13 mouse cellular contexts compared by ENCODE assay signal in genomic region chr5:106710611-106711010, GRCm38 (mm10). TPM values are rescaled to one million over a fixed set of nuclear protein-coding genes. Genes with fewer than 3 reads are reported as not detected.
A peak's percentile ranks its signal among the peaks of the same experiment; 100 is the strongest.
DNase-seq lines count a peak whose midpoint lies in the region; ATAC-seq and TF ChIP-seq lines count a peak whose summit lies in the region.
"Had no signal": no experiment of that assay in that cellular context is flagged by ENCODE, and none has a peak within 500 bp of the region (broad histone marks: within the 10 kb centered on the region; RNA-seq: fewer than 3 reads in every experiment).

No protein-coding gene starts in this region.

- ATAC-seq in lung, embryonic 15.5 days (ENCODE audit: borderline replicate concordance, extremely low read depth, low FRiP score, low TSS enrichment) = no peak
- ATAC-seq in lung, postnatal 0 days = no peak
- ATAC-seq in erythroid progenitor cell, adult 5-6 weeks (replicated peaks; ENCODE audit: low FRiP score, poor library complexity, severe bottlenecking) = peak; percentile 80
- peak; percentile 80 for ATAC-seq in megakaryocyte-erythroid progenitor cell, adult 5-6 weeks (replicated peaks; ENCODE audit: low FRiP score, low TSS enrichment, poor library complexity, severe bottlenecking)
- no peak for ATAC-seq in forebrain, postnatal 0 days
- ATAC-seq in granulocyte monocyte progenitor cell, adult 5-6 weeks (replicated peaks; ENCODE audit: poor library complexity, severe bottlenecking) = no peak
- ATAC-seq: inflammation-experienced regulatory T-cells, adult 6 months had no signal

- intact Hi-C loops in heart, postnatal 25 days (cut with DNase I) = no loop called here

- H3K4me2 ChIP-seq in lung, embryonic 15.5 days = no peak overlapping the region
- no peak overlapping the region for H3K4me2 ChIP-seq in lung, postnatal 0 days (replicated peaks; ENCODE audit: low read depth, low read length)
- no peak overlapping the region for H3K4me2 ChIP-seq in forebrain, postnatal 0 days (ENCODE audit: low read depth)

- no peaks in the 10 kb centered on the region for H3K9me3 ChIP-seq in lung, embryonic 15.5 days
- H3K9me3 ChIP-seq in lung, postnatal 0 days (ENCODE audit: low read length) = no peaks in the 10 kb centered on the region
- H3K9me3 ChIP-seq in forebrain, postnatal 0 days (ENCODE audit: low read length) = no peaks in the 10 kb centered on the region
- H3K9me3 ChIP-seq: megakaryocyte, embryonic 14.5 days had no signal

- peak overlapping the region; percentile 18; the same call in 1 of the 2 replicates for H3K27ac ChIP-seq in lung, embryonic 15.5 days
- no peak overlapping the region for H3K27ac ChIP-seq in lung, postnatal 0 days (ENCODE audit: low read length)
- no peak overlapping the region for H3K27ac ChIP-seq in forebrain, postnatal 0 days (ENCODE audit: low read depth, low read length)
- H3K27ac ChIP-seq: heart, adult 2 months had no signal

- H3K27me3 ChIP-seq in lung, embryonic 15.5 days = no peaks in the 10 kb centered on the region
- no peaks in the 10 kb centered on the region for H3K27me3 ChIP-seq in lung, postnatal 0 days (replicated peaks; ENCODE audit: insufficient read depth, low read length)
- no peaks in the 10 kb centered on the region for H3K27me3 ChIP-seq in forebrain, postnatal 0 days (ENCODE audit: insufficient read depth, low read length)

- TF ChIP-seq CTCF in lung, postnatal 0 days (IDR thresholded peaks at IDR 0.05) = no peak
- no peak for TF ChIP-seq CTCF in forebrain, postnatal 0 days (IDR thresholded peaks at IDR 0.05; ENCODE audit: low read depth)

- no peak overlapping the region for H3K4me3 ChIP-seq in lung, embryonic 15.5 days
- no peak overlapping the region for H3K4me3 ChIP-seq in lung, postnatal 0 days (ENCODE audit: low read depth, low read length)
- H3K4me3 ChIP-seq in forebrain, postnatal 0 days (ENCODE audit: low read depth, low read length) = no peak overlapping the region
- H3K4me3 ChIP-seq: heart, adult 2 months; megakaryocyte, embryonic 14.5 days had no signal

- no peak for TF ChIP-seq EP300 in lung, postnatal 0 days (IDR thresholded peaks at IDR 0.05)

- no peak overlapping the region for H3K9ac ChIP-seq in lung, embryonic 15.5 days
- H3K9ac ChIP-seq in lung, postnatal 0 days (replicated peaks; ENCODE audit: low read depth) = no peak overlapping the region
- H3K9ac ChIP-seq in forebrain, postnatal 0 days = no peak overlapping the region

- no peaks in the 10 kb centered on the region for H3K36me3 ChIP-seq in lung, embryonic 15.5 days
- no peaks in the 10 kb centered on the region for H3K36me3 ChIP-seq in lung, postnatal 0 days (ENCODE audit: insufficient read depth, low read length)
- H3K36me3 ChIP-seq in forebrain, postnatal 0 days (ENCODE audit: insufficient read depth) = no peaks in the 10 kb centered on the region

- DNase-seq in heart, adult 11 months = peak; percentile 64
- DNase-seq in heart, postnatal 25 days (ENCODE audit: low spot score) = no peak
- DNase-seq in lung, postnatal 0 days (ENCODE audit: low spot score) = no peak
- no peak for DNase-seq in forebrain, postnatal 0 days
- DNase-seq: cerebellum, adult 9-10 months; heart, adult 2 months; right cerebral cortex, postnatal 14 days had no signal

- WGBS in lung, embryonic 15.5 days = 40% methylated on average over 12 of the region's 12 CpGs
- 39% methylated on average over 12 of the region's 12 CpGs for WGBS in lung, postnatal 0 days
- WGBS in forebrain, postnatal 0 days = 81% methylated on average over 12 of the region's 12 CpGs

- peaks cover 22% of the 10 kb centered on the region for H3K4me1 ChIP-seq in lung, embryonic 15.5 days
- H3K4me1 ChIP-seq in lung, postnatal 0 days (ENCODE audit: insufficient read depth, low read depth, low read length) = peaks cover 10% of the 10 kb centered on the region; the same call in 1 of the 2 replicates
- H3K4me1 ChIP-seq in forebrain, postnatal 0 days (ENCODE audit: insufficient read depth) = peaks cover 11% of the 10 kb centered on the region; the same call in 1 of the 2 replicates

RNA-seq across cellular contexts. Expression of gene Zfp644, which starts 13.5 kb away (rescaled TPM):
- 10 to 100 TPM; 57.2 to 60.5 TPM for total RNA-seq in heart, postnatal 25 days (2021)
- 56.1 and 61.1 TPM in 2 replicates for polyA plus RNA-seq in lung, embryonic 15.5 days (2015; fragmentation: Nextera tagmentation; extraction: Ambion mirVana)
- polyA plus RNA-seq in lung, postnatal 0 days (2015; fragmentation: Nextera tagmentation; extraction: Ambion mirVana) = 57.2 and 60.9 TPM in 2 replicates
- 155 and 190 TPM in 2 replicates for total RNA-seq in erythroid progenitor cell, adult 5-6 weeks (2015; ENCODE audit: low replicate concordance)
- 116 and 155 TPM in 2 replicates for total RNA-seq in erythroid progenitor cell, adult 5-6 weeks (2017; ENCODE audit: low replicate concordance)
- total RNA-seq in megakaryocyte-erythroid progenitor cell, adult 5-6 weeks (2014; fragmentation: Nextera tagmentation) = 96.0 and 98.1 TPM in 2 replicates
- total RNA-seq in megakaryocyte-erythroid progenitor cell, adult 5-6 weeks (2017) = 75.3 and 86.9 TPM in 2 replicates
- 114 and 132 TPM in 2 replicates for total RNA-seq in forebrain, postnatal 0 days (2014; rRNA removed)
- polyA plus RNA-seq in forebrain, postnatal 0 days (2015; fragmentation: Nextera tagmentation; extraction: Ambion mirVana) = 57.1 and 70.8 TPM in 2 replicates
- 70.3 and 74.0 TPM in 2 replicates for total RNA-seq in granulocyte monocyte progenitor cell, adult 5-6 weeks (2014; fragmentation: Nextera tagmentation)
- 61.9 and 63.9 TPM in 2 replicates for total RNA-seq in granulocyte monocyte progenitor cell, adult 5-6 weeks (2017)

Comparison
In these comparisons a context has a peak if more than half of its experiments do, and no peak if none do; other contexts are left out.
1. ATAC-seq: peak in erythroid progenitor cell, adult 5-6 weeks (single experiment) and megakaryocyte-erythroid progenitor cell, adult 5-6 weeks (single experiment); none in lung, embryonic 15.5 days (single experiment), lung, postnatal 0 days (single experiment), forebrain, postnatal 0 days (single experiment) and granulocyte monocyte progenitor cell, adult 5-6 weeks (single experiment).